ENCODE assay signal across 14 mouse cellular contexts in the genomic region with DNA sequence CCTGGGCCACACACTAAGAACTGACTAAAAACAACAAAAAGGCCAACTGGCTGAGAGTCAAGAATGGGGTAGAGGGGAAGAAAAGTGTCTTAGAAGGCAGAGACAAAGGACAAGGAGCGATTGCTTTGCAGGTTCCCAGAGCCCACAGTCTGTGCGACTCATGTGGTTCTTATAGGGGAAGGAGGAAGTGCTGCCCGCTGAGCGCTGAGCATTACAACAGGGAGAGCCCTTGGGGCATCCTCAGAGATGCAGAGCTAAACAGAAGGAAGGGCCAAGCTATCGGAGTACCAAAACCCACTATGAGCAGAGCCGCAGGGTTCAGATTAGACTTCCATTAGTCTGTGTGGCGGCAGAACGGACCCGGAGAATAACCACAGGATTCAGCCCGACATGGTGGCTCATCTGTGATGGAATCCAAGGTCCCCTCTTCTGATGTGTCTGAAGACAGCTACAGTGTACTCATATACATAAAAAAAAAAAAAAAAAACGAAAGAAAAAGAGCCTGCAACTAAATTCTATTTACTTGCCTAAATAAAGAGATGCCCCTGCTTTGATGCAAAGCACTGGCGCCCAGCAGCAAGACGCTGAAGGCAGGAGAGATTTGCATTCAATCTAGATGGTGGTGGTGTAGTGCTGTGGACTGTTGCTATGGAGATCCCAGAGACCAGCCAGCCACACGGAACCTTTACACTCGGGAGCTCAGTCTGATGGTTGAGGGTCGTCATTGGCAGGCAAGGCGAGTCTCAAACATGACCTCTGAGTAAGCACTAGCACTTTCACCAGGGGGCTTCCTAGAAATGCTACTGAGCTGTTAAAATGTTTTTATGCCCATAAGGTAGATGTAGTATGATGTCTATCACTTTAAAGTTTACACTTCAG. TPM values are rescaled to one million over a fixed set of nuclear protein-coding genes. Genes with fewer than 3 reads are reported as not detected.
DNase-seq lines count a peak whose midpoint lies in the region; ATAC-seq and TF ChIP-seq lines count a peak whose summit lies in the region.
"Had no signal": no experiment of that assay in that cellular context is flagged by ENCODE, and none has a peak within 500 bp of the region (broad histone marks: within the 10 kb centered on the region; RNA-seq: fewer than 3 reads in every experiment).

No protein-coding gene starts in this region.

- H3K36me3 ChIP-seq in forebrain, embryonic 12.5 days (replicated peaks) = no peaks in the 10 kb centered on the region
- no peaks in the 10 kb centered on the region for H3K36me3 ChIP-seq in forebrain, embryonic 10.5 days (replicated peaks)
- H3K36me3 ChIP-seq in hindbrain, embryonic 13.5 days = no peaks in the 10 kb centered on the region
- no peaks in the 10 kb centered on the region for H3K36me3 ChIP-seq in midbrain, postnatal 0 days (ENCODE audit: insufficient read depth, low read length)
- H3K36me3 ChIP-seq: liver, embryonic 15.5 days had no signal

- whole genome bisulfite sequencing in forebrain, embryonic 12.5 days = 40% methylated on average over 17 of the region's 17 CpGs
- WGBS in forebrain, embryonic 10.5 days = 45% methylated on average over 17 of the region's 17 CpGs
- WGBS in hindbrain, embryonic 13.5 days = 33% methylated on average over 17 of the region's 17 CpGs
- 21% methylated on average over 17 of the region's 17 CpGs for WGBS in midbrain, postnatal 0 days

- H3K27me3 ChIP-seq in forebrain, embryonic 12.5 days = no peaks in the 10 kb centered on the region
- no peaks in the 10 kb centered on the region for H3K27me3 ChIP-seq in forebrain, embryonic 10.5 days (ENCODE audit: poor library complexity, severe bottlenecking)
- no peaks in the 10 kb centered on the region for H3K27me3 ChIP-seq in hindbrain, embryonic 13.5 days
- H3K27me3 ChIP-seq in midbrain, postnatal 0 days (ENCODE audit: insufficient read depth, low read length) = no peaks in the 10 kb centered on the region
- H3K27me3 ChIP-seq: liver, embryonic 15.5 days had no signal

- ATAC-seq in forebrain, embryonic 12.5 days (ENCODE audit: low FRiP score) = peak; percentile 67; the same call in 1 of the 2 replicates
- ATAC-seq in hindbrain, embryonic 13.5 days (ENCODE audit: low FRiP score) = peak; percentile 89
- ATAC-seq in midbrain, postnatal 0 days (ENCODE audit: low FRiP score) = peak; percentile 86

- H3K9ac ChIP-seq in forebrain, embryonic 12.5 days = no peak overlapping the region
- H3K9ac ChIP-seq in hindbrain, embryonic 13.5 days = no peak overlapping the region
- H3K9ac ChIP-seq in midbrain, postnatal 0 days (replicated peaks; ENCODE audit: low read length, poor library complexity, severe bottlenecking) = no peak overlapping the region
- H3K9ac ChIP-seq: liver, embryonic 15.5 days had no signal

- H3K4me2 ChIP-seq in forebrain, embryonic 12.5 days = 0 out of 2 replicates have a peak overlapping the region, but pooled peaks have one; percentile 13
- H3K4me2 ChIP-seq in hindbrain, embryonic 13.5 days = peak overlapping the region; percentile 23
- H3K4me2 ChIP-seq in midbrain, postnatal 0 days (ENCODE audit: low read depth, low read length, poor library complexity, severe bottlenecking) = peak overlapping the region; percentile 26; the same call in 1 of the 2 replicates
- H3K4me2 ChIP-seq: liver, embryonic 15.5 days had no signal

- H3K9me3 ChIP-seq in forebrain, embryonic 12.5 days = no peaks in the 10 kb centered on the region
- H3K9me3 ChIP-seq in forebrain, embryonic 10.5 days = no peaks in the 10 kb centered on the region
- no peaks in the 10 kb centered on the region for H3K9me3 ChIP-seq in hindbrain, embryonic 13.5 days
- no peaks in the 10 kb centered on the region for H3K9me3 ChIP-seq in midbrain, postnatal 0 days (ENCODE audit: low read length)
- H3K9me3 ChIP-seq: liver, embryonic 15.5 days had no signal

- H3K27ac ChIP-seq in forebrain, embryonic 12.5 days = peak overlapping the region; percentile 37; the same call in 1 of the 2 replicates
- H3K27ac ChIP-seq in forebrain, embryonic 10.5 days = no peak overlapping the region
- peak overlapping the region; percentile 84 for H3K27ac ChIP-seq in hindbrain, embryonic 13.5 days
- peak overlapping the region; percentile 68 for H3K27ac ChIP-seq in midbrain, postnatal 0 days (ENCODE audit: low read depth, low read length)
- H3K27ac ChIP-seq: kidney, postnatal 0 days; liver, embryonic 15.5 days; macrophage had no signal

- no peak overlapping the region for H3K4me3 ChIP-seq in forebrain, embryonic 12.5 days (replicated peaks)
- H3K4me3 ChIP-seq in forebrain, embryonic 10.5 days = no peak overlapping the region
- no peak overlapping the region for H3K4me3 ChIP-seq in hindbrain, embryonic 13.5 days
- H3K4me3 ChIP-seq in midbrain, postnatal 0 days (ENCODE audit: low read depth, low read length) = no peak overlapping the region
- H3K4me3 ChIP-seq: liver, embryonic 15.5 days had no signal

- TF ChIP-seq CTCF in midbrain, postnatal 0 days (IDR thresholded peaks at IDR 0.05) = no peak

- no peak for DNase-seq in forebrain, embryonic 10.5 days (ENCODE audit: extremely low spot score, low spot score)
- peak; percentile 12 for DNase-seq in Muller cell, postnatal 12 days (ENCODE audit: inconsistent ontology term)
- DNase-seq in midbrain, postnatal 0 days (ENCODE audit: low spot score) = peak; percentile 58
- DNase-seq in layer of hippocampus, adult 11-12 months (ENCODE audit: low spot score) = no peak
- no peak for DNase-seq in heart, postnatal 4 days
- no peak for DNase-seq in thymus, postnatal 10 days (ENCODE audit: low spot score in 2 of 2)
- DNase-seq: cerebellum, adult 11-12 months; heart, postnatal 14 days had no signal

- H3K4me1 ChIP-seq in forebrain, embryonic 12.5 days = peaks cover 12% of the 10 kb centered on the region
- peaks cover 9% of the 10 kb centered on the region; the same call in 1 of the 2 replicates for H3K4me1 ChIP-seq in forebrain, embryonic 10.5 days
- H3K4me1 ChIP-seq in hindbrain, embryonic 13.5 days (replicated peaks) = peaks cover 18% of the 10 kb centered on the region
- H3K4me1 ChIP-seq in midbrain, postnatal 0 days (ENCODE audit: insufficient read depth, low read length) = peaks cover 5% of the 10 kb centered on the region; the same call in 1 of the 2 replicates
- H3K4me1 ChIP-seq: liver, embryonic 15.5 days had no signal

RNA-seq across cellular contexts. Expression of a gene that starts 3.9 kb away (rescaled TPM):
- not detected in 2 replicates for polyA plus RNA-seq in forebrain, embryonic 12.5 days (2016; fragmentation: Nextera tagmentation; extraction: Ambion mirVana)
- polyA plus RNA-seq in forebrain, embryonic 10.5 days (2016; fragmentation: Nextera tagmentation; extraction: Ambion mirVana) = not detected in 2 replicates
- not detected in 2 replicates for polyA plus RNA-seq in hindbrain, embryonic 13.5 days (2015; fragmentation: Nextera tagmentation; extraction: Ambion mirVana)
- not detected in 2 replicates for total RNA-seq in midbrain, postnatal 0 days (2014; rRNA removed)
- not detected in 2 replicates for polyA plus RNA-seq in midbrain, postnatal 0 days (2015; fragmentation: Nextera tagmentation; extraction: Ambion mirVana)
- total RNA-seq in heart, postnatal 4 days (2021) = not detected
- total RNA-seq: gastrocnemius, postnatal 4 days; heart, postnatal 14 days had no signal
- polyA plus RNA-seq: kidney, postnatal 0 days; liver, embryonic 15.5 days; macrophage had no signal

RNA-seq across cellular contexts. Expression of a gene that starts 36.9 kb away (rescaled TPM):
- polyA plus RNA-seq in forebrain, embryonic 12.5 days (2016; fragmentation: Nextera tagmentation; extraction: Ambion mirVana) = 0.14 and 0.34 TPM in 2 replicates
- polyA plus RNA-seq in forebrain, embryonic 10.5 days (2016; fragmentation: Nextera tagmentation; extraction: Ambion mirVana) = 0.23 TPM in 1 of 2 replicates, not detected in the other
- polyA plus RNA-seq in hindbrain, embryonic 13.5 days (2015; fragmentation: Nextera tagmentation; extraction: Ambion mirVana) = 0.32 and 0.70 TPM in 2 replicates
- 0.60 and 2.3 TPM in 2 replicates for total RNA-seq in midbrain, postnatal 0 days (2014; rRNA removed)
- polyA plus RNA-seq in midbrain, postnatal 0 days (2015; fragmentation: Nextera tagmentation; extraction: Ambion mirVana) = 0.47 and 0.66 TPM in 2 replicates
- total RNA-seq in heart, postnatal 4 days (2021) = not detected
- total RNA-seq: heart, postnatal 14 days had no signal
- polyA plus RNA-seq: macrophage had no signal

RNA-seq across cellular contexts. Expression of a gene that starts 58.8 kb away (rescaled TPM):
- 3.7 and 4.1 TPM in 2 replicates for polyA plus RNA-seq in forebrain, embryonic 12.5 days (2016; fragmentation: Nextera tagmentation; extraction: Ambion mirVana)
- 2.6 and 3.3 TPM in 2 replicates for polyA plus RNA-seq in forebrain, embryonic 10.5 days (2016; fragmentation: Nextera tagmentation; extraction: Ambion mirVana)
- 15.0 and 19.2 TPM in 2 replicates for polyA plus RNA-seq in hindbrain, embryonic 13.5 days (2015; fragmentation: Nextera tagmentation; extraction: Ambion mirVana)
- total RNA-seq in midbrain, postnatal 0 days (2014; rRNA removed) = 23.5 and 28.7 TPM in 2 replicates
- 20.0 and 23.1 TPM in 2 replicates for polyA plus RNA-seq in midbrain, postnatal 0 days (2015; fragmentation: Nextera tagmentation; extraction: Ambion mirVana)
- 10 to 100 TPM in 1 of 2 experiments, 1 to 10 TPM in 1; 9.9 to 11.3 TPM for total RNA-seq in heart, postnatal 4 days (2021)

Comparison
In these comparisons a context has a peak if more than half of its experiments do, and no peak if none do; other contexts are left out.
1. DNase-seq: peak in Muller cell, postnatal 12 days (single experiment) and midbrain, postnatal 0 days (single experiment); none in forebrain, embryonic 10.5 days (single experiment), layer of hippocampus, adult 11-12 months (single experiment), heart, postnatal 4 days (single experiment) and thymus, postnatal 10 days (0 of 2).
2. Peak in every context shown above with its lines, with median percentiles within 50 percentile points of each other: ATAC-seq and H3K4me2 ChIP-seq.